Comparison of ENCODE assay signal across 8 mouse cellular contexts in the genomic region with DNA sequence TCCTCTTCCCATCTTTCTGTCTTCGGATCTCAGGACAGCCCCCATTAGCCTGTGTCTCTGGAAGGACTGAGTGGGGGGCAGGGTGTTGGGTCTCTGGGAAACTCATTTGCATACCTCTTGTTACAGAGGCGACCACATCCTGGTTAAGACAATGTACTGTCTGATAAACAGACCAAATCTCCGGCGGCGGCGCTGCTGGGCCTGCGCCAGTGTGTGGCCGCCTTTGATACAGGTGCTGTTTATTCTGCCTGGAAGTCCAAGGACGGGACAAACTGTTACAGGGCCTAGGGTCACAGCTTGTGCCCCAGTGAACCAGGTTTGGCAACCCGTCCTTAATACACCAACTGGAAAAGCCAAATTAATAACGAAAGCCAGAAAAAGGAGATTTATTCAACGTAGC. TPM values are rescaled to one million over a fixed set of nuclear protein-coding genes. Genes with fewer than 3 reads are reported as not detected.
DNase-seq lines count a peak whose midpoint lies in the region; ATAC-seq lines count a peak whose summit lies in the region.

No protein-coding gene starts in this region.

- no peaks in the 10 kb centered on the region for H3K36me3 ChIP-seq in forebrain, embryonic 13.5 days (ENCODE audit: poor library complexity, severe bottlenecking)
- no peaks in the 10 kb centered on the region for H3K36me3 ChIP-seq in hindbrain, embryonic 10.5 days
- H3K36me3 ChIP-seq in limb, embryonic 12.5 days, result no peaks in the 10 kb centered on the region
- H3K36me3 ChIP-seq in midbrain, embryonic 11.5 days (ENCODE audit: control insufficient read depth, insufficient read depth, low read length), result no peaks in the 10 kb centered on the region

- peak overlapping the region; percentile 51 for H3K4me2 ChIP-seq in forebrain, embryonic 13.5 days
- H3K4me2 ChIP-seq in limb, embryonic 12.5 days, result peak overlapping the region; percentile 30
- H3K4me2 ChIP-seq in midbrain, embryonic 11.5 days, result peak overlapping the region; percentile 27; the same call in 1 of the 2 replicates

- H3K4me1 ChIP-seq in forebrain, embryonic 13.5 days, result peaks cover 17% of the 10 kb centered on the region
- peaks cover 19% of the 10 kb centered on the region for H3K4me1 ChIP-seq in hindbrain, embryonic 10.5 days (replicated peaks)
- H3K4me1 ChIP-seq in limb, embryonic 12.5 days (replicated peaks), result peaks cover 9% of the 10 kb centered on the region
- peaks cover 2% of the 10 kb centered on the region; the same call in 1 of the 2 replicates for H3K4me1 ChIP-seq in midbrain, embryonic 11.5 days (ENCODE audit: control insufficient read depth, insufficient read depth, low read length)

- peak; percentile 77 for DNase-seq in CD4-positive, CD25-positive, alpha-beta regulatory T cell, adult 2 months (ENCODE audit: low read depth, low spot score)
- peak; percentile 39 for DNase-seq in adrenal gland, adult 8-10 months
- peak; percentile 60 for DNase-seq in hindbrain, embryonic 10.5 days (ENCODE audit: low spot score)
- no peak for DNase-seq in midbrain, embryonic 11.5 days (ENCODE audit: low spot score, missing footprints)
- peak; percentile 19 to 52 for DNase-seq in thymus, adult 18-20 months

- H3K27ac ChIP-seq in forebrain, embryonic 13.5 days, result no peak overlapping the region
- H3K27ac ChIP-seq in hindbrain, embryonic 10.5 days, result peak overlapping the region; percentile 68
- 0 out of 2 replicates have a peak overlapping the region, but pooled peaks have one; percentile 26 for H3K27ac ChIP-seq in limb, embryonic 12.5 days
- no peak overlapping the region for H3K27ac ChIP-seq in midbrain, embryonic 11.5 days (ENCODE audit: low read depth, low read length)

- H3K9me3 ChIP-seq in forebrain, embryonic 13.5 days (replicated peaks), result no peaks in the 10 kb centered on the region
- H3K9me3 ChIP-seq in hindbrain, embryonic 10.5 days, result 0 out of 2 replicates have a peak, but pooled peaks cover 6% of the 10 kb centered on the region
- peaks cover 3% of the 10 kb centered on the region; the same call in 1 of the 2 replicates for H3K9me3 ChIP-seq in limb, embryonic 12.5 days
- 0 out of 2 replicates have a peak, but pooled peaks cover 2% of the 10 kb centered on the region for H3K9me3 ChIP-seq in midbrain, embryonic 11.5 days (ENCODE audit: control insufficient read depth, low read length)

- H3K4me3 ChIP-seq in forebrain, embryonic 13.5 days, result 0 out of 2 replicates have a peak overlapping the region, but pooled peaks have one; percentile 9
- peak overlapping the region; percentile 29 for H3K4me3 ChIP-seq in hindbrain, embryonic 10.5 days
- no peak overlapping the region for H3K4me3 ChIP-seq in limb, embryonic 12.5 days (replicated peaks)
- no peak overlapping the region for H3K4me3 ChIP-seq in midbrain, embryonic 11.5 days (ENCODE audit: low read depth, low read length)

- no peaks in the 10 kb centered on the region for H3K27me3 ChIP-seq in forebrain, embryonic 13.5 days
- H3K27me3 ChIP-seq in hindbrain, embryonic 10.5 days (ENCODE audit: insufficient read depth, poor library complexity, severe bottlenecking), result no peaks in the 10 kb centered on the region
- peaks cover 3% of the 10 kb centered on the region; the same call in 1 of the 2 replicates for H3K27me3 ChIP-seq in limb, embryonic 12.5 days
- H3K27me3 ChIP-seq in midbrain, embryonic 11.5 days (ENCODE audit: control insufficient read depth, insufficient read depth, low read length), result no peaks in the 10 kb centered on the region; the same call in 1 of the 2 replicates

- ATAC-seq in forebrain, embryonic 13.5 days, result peak; percentile 86
- ATAC-seq in limb, embryonic 12.5 days (ENCODE audit: insufficient number of reproducible peaks, insufficient read depth, low FRiP score, low TSS enrichment, low read depth), result no peak
- peak; percentile 85 for ATAC-seq in midbrain, embryonic 11.5 days (ENCODE audit: low FRiP score)
- ATAC-seq in erythroblast, adult 5-6 weeks (replicated peaks; ENCODE audit: low FRiP score, poor library complexity, severe bottlenecking), result no peak

- H3K9ac ChIP-seq in forebrain, embryonic 13.5 days, result no peak overlapping the region
- no peak overlapping the region for H3K9ac ChIP-seq in limb, embryonic 12.5 days (replicated peaks)
- no peak overlapping the region; the same call in 1 of the 2 replicates for H3K9ac ChIP-seq in midbrain, embryonic 11.5 days (ENCODE audit: low read length)

- 2% methylated on average over 12 of the region's 12 CpGs for WGBS in forebrain, embryonic 13.5 days
- WGBS in hindbrain, embryonic 10.5 days, result 4% methylated on average over 12 of the region's 12 CpGs
- 11% methylated on average over 12 of the region's 12 CpGs for WGBS in limb, embryonic 12.5 days
- 2% methylated on average over 12 of the region's 12 CpGs for WGBS in midbrain, embryonic 11.5 days

RNA-seq across cellular contexts. Expression of a gene that starts 33.8 kb away (rescaled TPM):
- total RNA-seq in adrenal gland, adult 8-10 months (2022), result 1 to 10 TPM in 2 of 4 experiments, under 1 TPM in 2; 0.12 to 9.2 (median 4.2) TPM
- 5.2 and 5.3 TPM in 2 replicates for polyA plus RNA-seq in forebrain, embryonic 13.5 days (2015; fragmentation: Nextera tagmentation; extraction: Ambion mirVana)
- polyA plus RNA-seq in hindbrain, embryonic 10.5 days (2016; fragmentation: Nextera tagmentation; extraction: Ambion mirVana), result 3.2 and 3.4 TPM in 2 replicates
- 4.8 and 7.2 TPM in 2 replicates for polyA plus RNA-seq in limb, embryonic 12.5 days (2016; fragmentation: Nextera tagmentation; extraction: Ambion mirVana)
- 1.9 and 3.7 TPM in 2 replicates for polyA plus RNA-seq in midbrain, embryonic 11.5 days (2014; fragmentation: Nextera tagmentation; extraction: Ambion mirVana)
- total RNA-seq in erythroblast, adult 5-6 weeks (2015; ENCODE audit: low replicate concordance), result 0.84 TPM in 1 of 2 replicates, not detected in the other
- 3.0 and 10.6 TPM in 2 replicates for total RNA-seq in erythroblast, adult 5-6 weeks (2017; ENCODE audit: low replicate concordance)

Comparison
In these comparisons a context has a peak if more than half of its experiments do, and no peak if none do; other contexts are left out.
1. ATAC-seq: peak in forebrain, embryonic 13.5 days (single experiment) and midbrain, embryonic 11.5 days (single experiment); none in limb, embryonic 12.5 days (single experiment) and erythroblast, adult 5-6 weeks (single experiment).
2. H3K27ac ChIP-seq: peak in hindbrain, embryonic 10.5 days (single experiment) and limb, embryonic 12.5 days (single experiment); none in forebrain, embryonic 13.5 days (single experiment) and midbrain, embryonic 11.5 days (single experiment).
3. H3K4me3 ChIP-seq: peak in forebrain, embryonic 13.5 days (single experiment) and hindbrain, embryonic 10.5 days (single experiment); none in limb, embryonic 12.5 days (single experiment) and midbrain, embryonic 11.5 days (single experiment).
4. Peak in every context shown above with its lines, with median percentiles within 50 percentile points of each other: H3K4me2 ChIP-seq.